Mouse (Mus musculus): ENCODE measurements around the gene Olfr110. TPM values are rescaled to one million over a fixed set of nuclear protein-coding genes. Genes with fewer than 3 reads are reported as not detected.
"Not testable (repeated sequence)": the region's sequence is repeated elsewhere in the genome, so short reads cannot be mapped to it uniquely, and the experiment has no call there.

The Olfr110 gene
- polyA plus RNA-seq (2015; fragmentation: Nextera tagmentation; extraction: Ambion mirVana) = not detected in 2 replicates

DNA sequence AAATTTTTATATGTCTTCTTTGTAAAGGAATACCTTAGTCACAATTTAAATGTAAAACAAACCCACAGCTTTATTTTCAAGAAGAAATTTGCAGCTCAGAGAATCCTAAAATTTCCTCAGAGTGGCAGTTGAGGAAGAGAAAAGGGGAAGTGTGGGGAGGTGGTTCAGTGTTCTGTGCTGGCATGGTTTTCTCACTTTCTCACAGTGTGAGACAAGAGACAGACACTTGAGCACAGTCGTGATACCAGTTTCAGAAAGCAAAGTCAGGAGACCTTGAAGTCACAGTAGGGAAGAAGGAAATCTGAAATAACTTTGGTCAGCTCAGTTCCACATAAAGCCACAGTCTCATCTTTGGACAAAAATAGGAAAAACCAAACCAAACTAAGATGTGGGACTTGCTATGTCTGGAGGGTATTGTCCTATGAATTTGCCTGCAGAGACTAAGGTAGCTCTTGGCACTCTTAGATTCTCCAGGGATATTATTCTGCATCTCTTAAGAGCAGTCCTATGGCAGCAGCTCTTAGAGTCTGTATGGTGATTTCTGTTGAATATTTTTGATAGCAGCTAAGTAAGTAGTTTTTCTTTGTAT, at the start of gene Olfr110:
Gene Olfr110, plus strand, starts transcription at position 539 of the 589 bp plus-strand sequence.
- no peak for ATAC-seq (ENCODE audit: extremely low read depth, insufficient number of reproducible peaks, low FRiP score, low TSS enrichment)
- no peak within 1 kb of the TSS for H3K9ac ChIP-seq
- peaks cover 5% of the 10 kb centered on the region for H3K9me3 ChIP-seq
- no peak within 1 kb of the TSS for H3K27ac ChIP-seq (replicated peaks)
- H3K4me3 ChIP-seq = no peak within 1 kb of the TSS
- H3K27me3 ChIP-seq (replicated peaks) = no peaks in the 10 kb centered on the region
- H3K4me1 ChIP-seq = no peaks in the 10 kb centered on the region
- 28% methylated on average over 1 of the region's 1 CpGs for WGBS
- H3K4me2 ChIP-seq = no peak within 1 kb of the TSS
- H3K36me3 ChIP-seq = no peaks in the 10 kb centered on the region

DNA sequence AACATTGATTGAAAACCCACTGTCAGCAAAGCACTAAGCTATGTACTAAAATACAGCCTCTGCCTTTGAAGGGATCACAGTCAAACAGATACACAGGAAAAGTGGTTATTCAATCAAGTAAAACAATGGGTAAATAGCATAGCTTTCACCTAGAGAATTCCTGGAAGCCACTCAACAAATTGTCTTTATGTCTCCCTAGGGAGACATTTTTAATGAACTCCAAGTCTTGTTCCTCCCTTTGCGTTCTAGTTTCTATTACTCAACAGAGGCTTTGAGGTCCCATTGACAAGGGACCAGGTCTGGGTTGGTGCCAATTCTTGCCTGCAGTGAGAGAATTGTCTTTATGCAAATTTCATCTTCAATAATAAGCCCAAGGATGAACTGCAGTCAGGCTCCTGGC, 47.1 kb upstream of the Olfr110 start, which contains the start of gene Olfr108:
Gene Olfr108, plus strand, starts transcription at position 301 of the 400 bp plus-strand sequence.
- H3K9ac ChIP-seq = no peak within 1 kb of the TSS
- H3K9me3 ChIP-seq = peaks cover 6% of the 10 kb centered on the region; the same call in 1 of the 2 replicates
- WGBS = 72% methylated on average over 1 of the region's 1 CpGs
- no peak for ATAC-seq (ENCODE audit: extremely low read depth, insufficient number of reproducible peaks, low FRiP score, low TSS enrichment)
- H3K27ac ChIP-seq (replicated peaks) = no peak within 1 kb of the TSS
- H3K36me3 ChIP-seq = no peaks in the 10 kb centered on the region
- H3K4me2 ChIP-seq = no peak within 1 kb of the TSS
- H3K27me3 ChIP-seq (replicated peaks) = no peaks in the 10 kb centered on the region
- H3K4me1 ChIP-seq = no peaks in the 10 kb centered on the region
- H3K4me3 ChIP-seq = no peak within 1 kb of the TSS

DNA sequence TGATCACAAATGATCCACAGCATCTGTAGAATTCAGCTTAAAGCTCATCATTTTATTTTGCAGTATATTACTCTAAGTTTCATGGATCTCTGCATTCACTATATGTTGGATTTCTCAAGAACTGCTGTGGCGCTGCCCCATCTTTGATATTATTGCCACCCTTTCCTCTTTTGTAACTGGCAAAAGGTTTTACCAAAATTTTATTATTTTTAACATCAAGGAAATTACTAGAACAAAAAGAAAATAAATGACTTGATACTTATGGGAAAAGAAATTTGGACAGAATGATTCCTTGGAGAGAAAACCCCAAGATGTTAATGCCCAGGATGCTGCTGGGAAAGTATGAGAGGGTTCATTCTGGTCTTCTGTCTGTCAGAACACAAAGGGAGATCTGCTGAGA, 33.7 kb upstream of the Olfr110 start, which contains the start of gene Olfr109:
Gene Olfr109, plus strand, starts transcription at position 301 of the 400 bp plus-strand sequence.
- 60% methylated on average over 1 of the region's 1 CpGs for WGBS

DNA sequence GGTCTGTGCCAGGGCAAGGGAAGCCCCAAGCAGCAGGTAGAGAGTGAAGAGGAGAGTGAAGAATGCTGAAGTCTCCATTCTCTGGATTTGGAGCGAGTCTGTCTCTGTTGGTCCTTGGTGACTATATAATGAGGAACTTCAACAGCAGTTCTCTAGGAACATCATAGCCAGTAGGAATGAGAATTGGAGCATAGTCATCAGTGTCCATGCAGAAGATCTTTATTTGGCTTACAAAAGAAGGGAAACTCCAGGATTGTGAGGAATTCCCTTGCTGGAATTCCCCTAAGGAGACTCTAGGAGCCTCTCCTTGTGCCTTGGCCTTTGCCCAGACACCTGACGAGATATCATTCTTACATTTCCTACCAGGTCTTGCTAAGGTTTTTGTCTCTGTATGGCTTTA, 8.8 kb upstream of the Olfr110 start, which contains the start of gene H2-M2:
Gene H2-M2, minus strand, starts transcription at position 101 of the 400 bp plus-strand sequence.
- 64% methylated on average over 2 of the region's 2 CpGs for WGBS
- Histone ChIP-seq H3K4me2 (no peak within 1 kb of the TSS), H3K27me3 (replicated peaks) (no peaks in the 10 kb centered on the region), H3K9ac (no peak within 1 kb of the TSS), H3K4me3 (no peak within 1 kb of the TSS), H3K27ac (replicated peaks) (no peak within 1 kb of the TSS), H3K9me3 (no peaks in the 10 kb centered on the region), H3K4me1 (no peaks in the 10 kb centered on the region), H3K36me3 (no peaks in the 10 kb centered on the region)
- no peak for ATAC-seq (ENCODE audit: extremely low read depth, insufficient number of reproducible peaks, low FRiP score, low TSS enrichment)

More for the DNA sequence above, 33.7 kb upstream of the Olfr110 start, which contains the start of gene Olfr109:
- H3K4me3 ChIP-seq = no peak within 1 kb of the TSS
- H3K4me1 ChIP-seq = no peaks in the 10 kb centered on the region
- H3K9ac ChIP-seq = no peak within 1 kb of the TSS
- no peak for ATAC-seq (ENCODE audit: extremely low read depth, insufficient number of reproducible peaks, low FRiP score, low TSS enrichment)
- H3K36me3 ChIP-seq = no peaks in the 10 kb centered on the region
- no peaks in the 10 kb centered on the region for H3K27me3 ChIP-seq (replicated peaks)
- H3K4me2 ChIP-seq = no peak within 1 kb of the TSS
- no peaks in the 10 kb centered on the region for H3K9me3 ChIP-seq
- no peak within 1 kb of the TSS for H3K27ac ChIP-seq (replicated peaks)

DNA sequence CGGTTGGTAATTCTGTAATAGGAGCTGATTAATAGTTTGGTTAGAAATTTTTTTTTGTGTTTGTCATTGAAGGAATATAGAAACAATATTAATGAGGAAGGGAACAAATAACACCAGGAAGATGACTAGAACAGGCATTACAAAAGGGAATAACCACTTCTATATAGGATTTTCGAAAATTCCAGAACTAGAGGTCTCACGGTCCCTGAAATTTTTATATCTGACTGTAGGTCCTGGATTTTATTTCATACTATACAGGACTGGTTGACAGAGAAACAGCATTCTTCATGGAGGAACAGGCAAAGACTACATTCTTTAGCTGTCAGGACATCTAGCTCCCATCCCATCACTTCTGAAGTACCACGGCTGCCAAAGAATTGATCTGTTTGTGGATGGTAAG, 15.5 kb downstream of the Olfr110 start, which contains the start of gene Olfr111:
Gene Olfr111, plus strand, starts transcription at position 301 of the 400 bp plus-strand sequence.
- WGBS = 82% methylated on average over 4 of the region's 4 CpGs
- no peak for ATAC-seq (ENCODE audit: extremely low read depth, insufficient number of reproducible peaks, low FRiP score, low TSS enrichment)
- H3K9me3 ChIP-seq = no peaks in the 10 kb centered on the region; the same call in 1 of the 2 replicates

DNA sequence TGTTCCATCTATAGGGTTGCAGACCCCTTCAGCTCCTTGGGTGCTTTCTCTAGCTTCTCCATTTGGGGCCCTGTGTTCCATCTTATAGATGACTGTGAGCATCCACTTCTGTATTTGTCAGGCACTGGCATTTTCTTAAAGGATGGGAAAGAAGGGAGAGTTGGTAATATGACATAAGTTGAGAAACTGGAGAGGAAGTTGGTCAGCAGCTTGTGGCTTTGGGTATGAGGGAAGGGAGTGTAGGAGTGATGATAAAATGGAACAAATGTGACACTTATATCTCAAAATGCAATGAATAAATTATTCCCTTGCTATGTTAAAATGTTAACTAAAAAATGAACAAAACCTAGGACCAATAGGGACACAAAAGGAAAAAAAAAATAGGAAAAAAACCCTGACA, 32.3 kb downstream of the Olfr110 start:
- H3K4me1 ChIP-seq; H3K36me3 ChIP-seq; H3K27ac ChIP-seq (replicated peaks); H3K27me3 ChIP-seq (replicated peaks); H3K9ac ChIP-seq; H3K4me3 ChIP-seq; H3K9me3 ChIP-seq; H3K4me2 ChIP-seq; ATAC-seq (ENCODE audit: extremely low read depth, insufficient number of reproducible peaks, low FRiP score, low TSS enrichment): not testable (repeated sequence)

More for the DNA sequence above, 15.5 kb downstream of the Olfr110 start, which contains the start of gene Olfr111:
- no peak within 1 kb of the TSS for H3K27ac ChIP-seq (replicated peaks)
- no peaks in the 10 kb centered on the region for H3K4me1 ChIP-seq
- H3K36me3 ChIP-seq = no peaks in the 10 kb centered on the region
- no peaks in the 10 kb centered on the region for H3K27me3 ChIP-seq (replicated peaks)
- H3K4me2 ChIP-seq = no peak within 1 kb of the TSS
- H3K9ac ChIP-seq = no peak within 1 kb of the TSS
- no peak within 1 kb of the TSS for H3K4me3 ChIP-seq

DNA sequence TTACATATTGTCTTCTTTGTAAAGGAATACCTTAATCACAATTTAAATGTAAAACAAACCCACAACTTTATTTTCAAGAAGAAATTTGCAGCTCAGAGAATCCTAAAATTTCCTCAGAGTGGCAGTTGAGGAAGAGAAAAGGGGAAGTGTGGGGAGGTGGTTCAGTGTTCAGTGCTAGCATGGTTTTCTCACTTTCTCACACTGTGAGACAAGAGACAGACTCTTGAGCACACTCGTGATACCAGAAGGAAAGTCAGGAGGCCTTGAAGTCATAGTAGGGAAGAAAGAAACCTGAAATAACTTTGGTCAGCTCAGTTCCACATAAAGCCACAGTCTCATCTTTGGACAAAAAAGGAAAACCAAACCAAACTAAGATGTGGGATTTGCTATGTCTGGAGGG, 33.2 kb downstream of the Olfr110 start:
- H3K9me3 ChIP-seq; H3K27ac ChIP-seq (replicated peaks); H3K9ac ChIP-seq; H3K4me3 ChIP-seq; H3K27me3 ChIP-seq (replicated peaks); ATAC-seq (ENCODE audit: extremely low read depth, insufficient number of reproducible peaks, low FRiP score, low TSS enrichment); H3K36me3 ChIP-seq; H3K4me1 ChIP-seq; H3K4me2 ChIP-seq: not testable (repeated sequence)
- WGBS = 63% methylated on average over 1 of the region's 1 CpGs

DNA sequence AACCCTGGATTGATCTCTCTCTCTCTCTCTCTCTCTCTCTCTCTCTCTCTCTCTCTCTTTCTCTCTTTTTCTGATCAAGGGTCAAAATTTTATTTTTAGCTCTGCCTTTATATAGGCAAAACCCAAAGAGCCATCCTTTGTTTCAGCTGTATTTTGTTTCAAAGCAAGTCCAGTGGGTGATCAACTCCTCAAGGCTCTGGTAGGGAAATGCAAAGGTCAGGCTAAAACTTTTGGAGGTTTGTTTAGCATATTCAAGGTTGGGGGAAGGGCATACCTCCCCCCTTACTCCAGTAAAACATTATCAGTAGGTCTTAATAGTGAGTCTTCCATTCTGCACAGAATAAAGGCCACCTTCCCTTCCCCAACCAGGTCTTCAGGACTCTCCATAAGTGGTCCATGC, 42.9 kb downstream of the Olfr110 start:
- H3K4me1 ChIP-seq = no peaks in the 10 kb centered on the region
- no peak for ATAC-seq (ENCODE audit: extremely low read depth, insufficient number of reproducible peaks, low FRiP score, low TSS enrichment)
- no peaks in the 10 kb centered on the region for H3K36me3 ChIP-seq
- no peak overlapping the region for H3K9ac ChIP-seq
- H3K9me3 ChIP-seq = no peaks in the 10 kb centered on the region
- H3K4me2 ChIP-seq = no peak overlapping the region
- no peak overlapping the region for H3K4me3 ChIP-seq
- no peaks in the 10 kb centered on the region for H3K27me3 ChIP-seq (replicated peaks)
- no peak overlapping the region for H3K27ac ChIP-seq (replicated peaks)

DNA sequence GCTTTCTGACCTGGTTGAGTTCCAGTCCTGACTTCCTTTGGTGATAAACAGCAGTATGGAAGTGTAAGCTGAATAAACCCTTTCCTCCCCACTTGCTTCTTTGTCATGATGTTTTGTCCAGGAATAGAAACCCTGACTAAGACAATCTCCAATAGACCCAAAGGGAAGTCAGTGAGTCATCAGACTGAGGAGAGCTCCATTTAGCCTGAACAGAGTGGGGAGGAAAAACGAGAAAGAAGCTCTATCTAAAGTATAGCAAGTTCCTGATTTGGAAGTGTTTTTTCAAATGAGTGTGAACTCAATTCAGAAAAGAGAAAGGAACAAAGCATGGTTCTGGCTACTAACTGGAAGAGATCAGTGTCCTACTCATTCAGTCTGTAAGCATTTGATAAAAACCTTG, 46.1 kb downstream of the Olfr110 start:
- H3K9ac ChIP-seq; H3K27me3 ChIP-seq (replicated peaks); H3K4me3 ChIP-seq; ATAC-seq (ENCODE audit: extremely low read depth, insufficient number of reproducible peaks, low FRiP score, low TSS enrichment); H3K4me1 ChIP-seq; H3K9me3 ChIP-seq; H3K36me3 ChIP-seq; H3K4me2 ChIP-seq; H3K27ac ChIP-seq (replicated peaks): not testable (repeated sequence)
- WGBS = 10% methylated on average over 1 of the region's 1 CpGs

DNA sequence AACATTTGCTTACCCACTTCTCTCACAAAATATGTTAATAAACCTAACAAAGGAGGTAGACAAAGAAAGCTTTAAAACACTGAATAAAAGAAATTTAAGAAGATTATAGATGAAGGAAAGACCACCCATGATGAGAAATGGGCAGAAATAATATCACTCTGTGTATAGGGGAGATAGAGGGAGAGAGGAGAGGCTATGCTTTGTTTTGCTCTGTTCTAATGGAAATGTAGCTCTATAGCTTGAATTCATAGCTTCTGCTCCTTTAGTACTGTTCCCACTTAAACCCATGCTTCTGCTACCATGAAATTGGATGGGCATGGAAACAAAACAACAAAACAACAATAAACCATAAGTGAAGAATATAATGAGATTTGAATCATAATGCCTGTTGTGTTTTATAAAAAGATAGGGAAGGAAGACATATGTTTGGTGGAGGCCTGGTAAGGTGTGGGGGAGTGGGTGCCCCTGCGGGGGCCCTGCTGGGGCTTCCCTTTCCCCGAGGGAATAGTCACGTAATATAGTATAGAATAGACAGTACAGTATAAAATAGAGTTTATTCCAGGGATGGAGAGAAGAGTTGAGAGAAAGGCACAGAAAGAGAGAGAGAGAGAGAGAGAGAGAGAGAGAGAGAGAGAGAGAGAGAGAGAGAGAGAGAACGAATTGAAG, 49.3 kb downstream of the Olfr110 start:
- H3K27me3 ChIP-seq (replicated peaks) = no peaks in the 10 kb centered on the region
- H3K36me3 ChIP-seq = no peaks in the 10 kb centered on the region
- no peak overlapping the region for H3K4me3 ChIP-seq
- no peak overlapping the region for H3K9ac ChIP-seq
- no peak overlapping the region for H3K27ac ChIP-seq (replicated peaks)
- no peak overlapping the region for H3K4me2 ChIP-seq
- H3K9me3 ChIP-seq = no peaks in the 10 kb centered on the region
- ATAC-seq (ENCODE audit: extremely low read depth, insufficient number of reproducible peaks, low FRiP score, low TSS enrichment) = no peak
- 69% methylated on average over 4 of the region's 4 CpGs for WGBS
- H3K4me1 ChIP-seq = no peaks in the 10 kb centered on the region

DNA sequence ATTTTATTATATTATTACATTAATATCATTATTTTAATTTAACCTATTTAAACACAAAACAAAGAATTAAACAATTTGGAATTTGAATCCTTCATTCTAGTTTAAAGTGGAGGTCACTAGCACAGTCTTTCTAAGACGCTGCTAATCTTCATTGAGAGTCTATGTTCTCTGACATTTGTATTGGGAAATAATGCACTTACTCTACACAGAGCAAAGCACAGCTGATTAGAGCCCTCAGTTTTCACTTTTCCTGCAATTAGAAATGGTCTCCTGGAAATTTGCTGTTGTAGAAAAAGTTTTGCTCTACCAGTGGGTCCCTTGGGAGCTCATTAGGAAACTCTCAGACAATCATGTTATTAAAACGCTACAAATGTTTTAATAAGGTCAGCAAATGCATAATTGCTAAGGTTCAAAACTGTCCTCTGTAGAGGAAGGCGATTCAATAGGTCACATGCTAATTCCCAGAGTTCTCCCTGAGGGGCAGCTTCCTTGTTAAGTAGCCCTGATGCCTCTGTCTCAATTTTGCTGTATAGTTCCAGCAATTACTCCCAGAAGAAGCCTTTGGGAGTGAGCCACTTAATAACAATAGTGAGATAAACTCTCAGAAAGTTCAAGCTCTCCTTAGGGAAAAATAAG, 51.6 kb downstream of the Olfr110 start:
- H3K27ac ChIP-seq (replicated peaks) = no peak overlapping the region
- no peak overlapping the region for H3K9ac ChIP-seq
- no peaks in the 10 kb centered on the region for H3K4me1 ChIP-seq
- no peaks in the 10 kb centered on the region for H3K36me3 ChIP-seq
- no peak overlapping the region for H3K4me3 ChIP-seq
- H3K9me3 ChIP-seq = no peaks in the 10 kb centered on the region
- WGBS = 62% methylated on average over 3 of the region's 3 CpGs
- H3K4me2 ChIP-seq = no peak overlapping the region
- H3K27me3 ChIP-seq (replicated peaks) = no peaks in the 10 kb centered on the region
- ATAC-seq (ENCODE audit: extremely low read depth, insufficient number of reproducible peaks, low FRiP score, low TSS enrichment) = no peak
